Mouse (Mus musculus): ENCODE results near the gene Nradd. TPM values are rescaled to one million over a fixed set of nuclear protein-coding genes. Genes with fewer than 3 reads are reported as not detected.
A peak's percentile ranks its signal among the peaks of the same experiment; 100 is the strongest.

Gene Nradd
- polyA plus RNA-seq, 1 experiment from 2014 or later = 36.4 TPM

GRCm38 (mm10) chr9:110643787-110644186 is 19.5 kb upstream of the Nradd start:
- Histone ChIP-seq H3K27ac (no peak overlapping the region), H3K4me3 (no peak overlapping the region), H3K9me3 (no peaks in the 10 kb centered on the region), H3K4me1 (peaks cover 9% of the 10 kb centered on the region), H3K36me3 (replicated peaks) (peaks cover under 1% of the 10 kb centered on the region; the same call in 1 of the 2 replicates), H3K27me3 (ENCODE audit: poor library complexity, severe bottlenecking) (no peaks in the 10 kb centered on the region)
- 71% methylated on average over 9 of the region's 9 CpGs for WGBS
- no peak for DNase-seq (ENCODE audit: extremely low spot score, low spot score)

- no peak overlapping the region for H3K4me3 ChIP-seq
- no peaks in the 10 kb centered on the region for H3K9me3 ChIP-seq
- peaks cover 6% of the 10 kb centered on the region for H3K36me3 ChIP-seq (replicated peaks)
- peaks cover 9% of the 10 kb centered on the region for H3K4me1 ChIP-seq
- DNase-seq (ENCODE audit: extremely low spot score, low spot score) = no peak
- no peaks in the 10 kb centered on the region for H3K27me3 ChIP-seq (ENCODE audit: poor library complexity, severe bottlenecking)
- no peak overlapping the region for H3K27ac ChIP-seq
- 65% methylated on average over 5 of the region's 5 CpGs for WGBS
Observed at GRCm38 (mm10) chr9:110642812-110643524, 18.7 kb upstream of the Nradd start.

- Histone ChIP-seq H3K36me3 (replicated peaks) (peaks cover 6% of the 10 kb centered on the region), H3K4me1 (peaks cover 9% of the 10 kb centered on the region), H3K9me3 (no peaks in the 10 kb centered on the region), H3K4me3 (no peak overlapping the region), H3K27ac (no peak overlapping the region), H3K27me3 (ENCODE audit: poor library complexity, severe bottlenecking) (peaks cover 7% of the 10 kb centered on the region)
- DNase-seq (ENCODE audit: extremely low spot score, low spot score) = no peak
- 94% methylated on average over 5 of the region's 5 CpGs for WGBS
Observed at GRCm38 (mm10) chr9:110641006-110641405, 16.8 kb upstream of the Nradd start.

GRCm38 (mm10) chr9:110638611-110639021 is 14.4 kb upstream of the Nradd start:
- H3K9me3 ChIP-seq = no peaks in the 10 kb centered on the region
- H3K4me3 ChIP-seq = no peak overlapping the region
- H3K4me1 ChIP-seq = peaks cover 28% of the 10 kb centered on the region
- peaks cover 31% of the 10 kb centered on the region for H3K27me3 ChIP-seq (ENCODE audit: poor library complexity, severe bottlenecking)
- no peak overlapping the region for H3K27ac ChIP-seq
- H3K36me3 ChIP-seq (replicated peaks) = peaks cover 6% of the 10 kb centered on the region
- no peak for DNase-seq (ENCODE audit: extremely low spot score, low spot score)
- 89% methylated on average over 10 of the region's 10 CpGs for WGBS

GRCm38 (mm10) chr9:110635225-110635624 is 11.0 kb upstream of the Nradd start:
- H3K27me3 ChIP-seq (ENCODE audit: poor library complexity, severe bottlenecking) = peaks cover 65% of the 10 kb centered on the region
- no peak overlapping the region for H3K4me3 ChIP-seq

GRCm38 (mm10) chr9:110633882-110634281 is 9.6 kb upstream of the Nradd start:
- Histone ChIP-seq H3K27ac (no peak overlapping the region), H3K27me3 (ENCODE audit: poor library complexity, severe bottlenecking) (peaks cover 65% of the 10 kb centered on the region), H3K4me1 (peaks cover 36% of the 10 kb centered on the region), H3K4me3 (no peak overlapping the region), H3K36me3 (replicated peaks) (peaks cover 18% of the 10 kb centered on the region), H3K9me3 (no peaks in the 10 kb centered on the region)
- WGBS = 86% methylated on average over 17 of the region's 17 CpGs
- DNase-seq (ENCODE audit: extremely low spot score, low spot score) = no peak

More at GRCm38 (mm10) chr9:110635225-110635624, 11.0 kb upstream of the Nradd start:
- peak; percentile 86 for DNase-seq (ENCODE audit: extremely low spot score, low spot score)
- peaks cover 10% of the 10 kb centered on the region for H3K36me3 ChIP-seq (replicated peaks)
- no peaks in the 10 kb centered on the region for H3K9me3 ChIP-seq
- peaks cover 36% of the 10 kb centered on the region for H3K4me1 ChIP-seq
- 7% methylated on average over 19 of the region's 19 CpGs for WGBS
- H3K27ac ChIP-seq = no peak overlapping the region

- Histone ChIP-seq H3K27me3 (ENCODE audit: poor library complexity, severe bottlenecking) (peaks cover 65% of the 10 kb centered on the region), H3K36me3 (replicated peaks) (peaks cover 20% of the 10 kb centered on the region; the same call in 1 of the 2 replicates), H3K4me1 (peaks cover 36% of the 10 kb centered on the region), H3K9me3 (no peaks in the 10 kb centered on the region), H3K27ac (no peak overlapping the region), H3K4me3 (no peak overlapping the region)
- 87% methylated on average over 15 of the region's 15 CpGs for WGBS
- no peak for DNase-seq (ENCODE audit: extremely low spot score, low spot score)
Observed at GRCm38 (mm10) chr9:110632671-110633070, 8.4 kb upstream of the Nradd start.

- Histone ChIP-seq H3K4me3 (peak overlapping the region; percentile 48), H3K27me3 (ENCODE audit: poor library complexity, severe bottlenecking) (peaks cover 65% of the 10 kb centered on the region), H3K9me3 (no peaks in the 10 kb centered on the region), H3K4me1 (peaks cover 36% of the 10 kb centered on the region), H3K27ac (no peak overlapping the region), H3K36me3 (replicated peaks) (peaks cover 20% of the 10 kb centered on the region; the same call in 1 of the 2 replicates)
- peak; percentile 64 for DNase-seq (ENCODE audit: extremely low spot score, low spot score)
- WGBS = 21% methylated on average over 30 of the region's 30 CpGs
Observed at GRCm38 (mm10) chr9:110631651-110632275, 7.5 kb upstream of the Nradd start.

- Histone ChIP-seq H3K36me3 (replicated peaks) (peaks cover 22% of the 10 kb centered on the region; the same call in 1 of the 2 replicates), H3K4me1 (peaks cover 36% of the 10 kb centered on the region), H3K27ac (no peak overlapping the region), H3K4me3 (peak overlapping the region; percentile 48), H3K9me3 (no peaks in the 10 kb centered on the region), H3K27me3 (ENCODE audit: poor library complexity, severe bottlenecking) (peaks cover 62% of the 10 kb centered on the region)
- peak; percentile 74 for DNase-seq (ENCODE audit: extremely low spot score, low spot score)
- 15% methylated on average over 10 of the region's 10 CpGs for WGBS
Observed at GRCm38 (mm10) chr9:110631191-110631590, 6.9 kb upstream of the Nradd start.

- no peak for DNase-seq (ENCODE audit: extremely low spot score, low spot score)
- no peak overlapping the region for H3K4me3 ChIP-seq
- peaks cover 24% of the 10 kb centered on the region; the same call in 1 of the 2 replicates for H3K36me3 ChIP-seq (replicated peaks)
- H3K9me3 ChIP-seq = no peaks in the 10 kb centered on the region
- peaks cover 41% of the 10 kb centered on the region for H3K4me1 ChIP-seq
- H3K27ac ChIP-seq = no peak overlapping the region
- WGBS = 94% methylated on average over 15 of the region's 15 CpGs
- H3K27me3 ChIP-seq (ENCODE audit: poor library complexity, severe bottlenecking) = peaks cover 61% of the 10 kb centered on the region
Observed at GRCm38 (mm10) chr9:110630171-110630570, 5.9 kb upstream of the Nradd start.

- H3K4me3 ChIP-seq = peak overlapping the region; percentile 64
- no peak for DNase-seq (ENCODE audit: extremely low spot score, low spot score)
- H3K36me3 ChIP-seq (replicated peaks) = peaks cover 46% of the 10 kb centered on the region
- H3K4me1 ChIP-seq = peaks cover 34% of the 10 kb centered on the region
- peak overlapping the region; percentile 90 for H3K27ac ChIP-seq
- H3K27me3 ChIP-seq (ENCODE audit: poor library complexity, severe bottlenecking) = peaks cover 14% of the 10 kb centered on the region
- no peaks in the 10 kb centered on the region for H3K9me3 ChIP-seq
- WGBS = 68% methylated on average over 11 of the region's 11 CpGs
Observed at GRCm38 (mm10) chr9:110625350-110625908, 1.2 kb upstream of the Nradd start.

GRCm38 (mm10) chr9:110623416-110624195 is 646 bp downstream of the Nradd start:
- H3K36me3 ChIP-seq (replicated peaks) = peaks cover 53% of the 10 kb centered on the region
- H3K27ac ChIP-seq = peak overlapping the region; percentile 90
- H3K27me3 ChIP-seq (ENCODE audit: poor library complexity, severe bottlenecking) = peaks cover 12% of the 10 kb centered on the region
- peak overlapping the region; percentile 64 for H3K4me3 ChIP-seq
- WGBS = 50% methylated on average over 8 of the region's 8 CpGs
- H3K9me3 ChIP-seq = no peaks in the 10 kb centered on the region
- H3K4me1 ChIP-seq = peaks cover 34% of the 10 kb centered on the region
- no peak for DNase-seq (ENCODE audit: extremely low spot score, low spot score)
